Mouse (Mus musculus) testis, adult 2 months (tissue): ENCODE measurements at regions not wholly inside any gene's neighbourhood (a gene's known extent, or its start where the extent isn't known, plus 50 kb on each side); places are given as distances from the start of the nearest gene placed in this dataset.

ENCODE experiments used
- CTCF ChIP-seq: fragments of 200-500 bp; IDR thresholded peaks from 2 replicates; pipeline ENCODE4 v1.5.1; 2012; ENCODE audit warnings: low read depth, mild to moderate bottlenecking, inconsistent platforms, low read length, moderate library complexity; ENCODE audit not compliant: control insufficient read depth, insufficient read depth, insufficient replicate concordance
- POLR2A ChIP-seq: fragments of 200-500 bp; IDR thresholded peaks from 2 replicates; pipeline ENCODE4 v1.6.1; 2012; ENCODE audit warnings: low read depth, mild to moderate bottlenecking, inconsistent platforms, low read length, moderate library complexity; ENCODE audit not compliant: control insufficient read depth

- TF ChIP-seq CTCF (no peak), POLR2A (no peak)
Measured at GRCm38 (mm10) chr7:118308882-118309281, 65.4 kb upstream of the Smg1 start.
